Comparison of ENCODE assay signal across 30 mouse cellular contexts in genomic region chr5:45718848-45719488, GRCm38 (mm10). TPM values are rescaled to one million over a fixed set of nuclear protein-coding genes. Genes with fewer than 3 reads are reported as not detected.
DNase-seq lines count a peak whose midpoint lies in the region; ATAC-seq and TF ChIP-seq lines count a peak whose summit lies in the region.
"Had no signal": no experiment of that assay in that cellular context is flagged by ENCODE, and none has a peak within 500 bp of the region (broad histone marks: within the 10 kb centered on the region; RNA-seq: fewer than 3 reads in every experiment).

No protein-coding gene starts in this region.

- no peak for TF ChIP-seq CTCF in bone marrow macrophage, adult 2 months (IDR thresholded peaks at IDR 0.05; ENCODE audit: low read depth, low read length)

- peak; percentile 93 for ATAC-seq in megakaryocyte progenitor cell, adult 5-6 weeks (replicated peaks; ENCODE audit: poor library complexity)
- ATAC-seq: CD4-positive, CD25-positive, alpha-beta regulatory T cell, adult 4 months; forebrain, postnatal 0 days had no signal

- no peak for TF ChIP-seq POLR2A in bone marrow macrophage, adult 2 months (IDR thresholded peaks at IDR 0.05; ENCODE audit: borderline replicate concordance, low read depth, low read length)

- intact Hi-C loops in gastrocnemius, postnatal 14 days (cut with DNase I; ENCODE audit: low total_unique reads): no loop called here

- H3K27me3 ChIP-seq in hindbrain, embryonic 10.5 days (ENCODE audit: insufficient read depth, poor library complexity, severe bottlenecking): no peaks in the 10 kb centered on the region
- H3K27me3 ChIP-seq: embryonic facial prominence, embryonic 15.5 days; forebrain, embryonic 12.5 days; hindbrain, embryonic 15.5 days; kidney, embryonic 15.5 days; limb, embryonic 13.5 days; midbrain, embryonic 12.5 days had no signal

- H3K9me3 ChIP-seq in hindbrain, embryonic 10.5 days: no peaks in the 10 kb centered on the region
- H3K9me3 ChIP-seq: embryonic facial prominence, embryonic 10.5 days; embryonic facial prominence, embryonic 15.5 days; forebrain, embryonic 12.5 days; hindbrain, embryonic 15.5 days; kidney, embryonic 15.5 days; limb, embryonic 13.5 days; midbrain, embryonic 12.5 days had no signal

- H3K36me3 ChIP-seq in hindbrain, embryonic 10.5 days: no peaks in the 10 kb centered on the region
- H3K36me3 ChIP-seq: embryonic facial prominence, embryonic 15.5 days; forebrain, embryonic 12.5 days; hindbrain, embryonic 15.5 days; kidney, embryonic 15.5 days; limb, embryonic 13.5 days; midbrain, embryonic 12.5 days had no signal

- peak; percentile 5 for DNase-seq in lung, postnatal 36 days
- DNase-seq in lung, adult 18-20 months: no peak
- DNase-seq in hindbrain, embryonic 10.5 days (ENCODE audit: low spot score): no peak
- DNase-seq in layer of hippocampus, postnatal 36 days: no peak
- no peak for DNase-seq in gastrocnemius, postnatal 14 days
- DNase-seq: adrenal gland, postnatal 10 days; cerebellum, adult 11-12 months; cerebellum, adult 9-11 months; forebrain, postnatal 0 days; gastrocnemius, postnatal 10 days; heart, adult 11 months; heart, postnatal 36 days; kidney, adult 18-20 months; kidney, postnatal 25 days; retina, postnatal 1 day; right cerebral cortex, postnatal 14 days; thymus, adult 18-20 months; thymus, postnatal 25 days had no signal

- H3K27ac ChIP-seq in bone marrow macrophage, adult 2 months (ENCODE audit: insufficient read depth, low read depth, low read length): peak overlapping the region; percentile 34; the same call in 1 of the 2 replicates
- H3K27ac ChIP-seq in hindbrain, embryonic 10.5 days: no peak overlapping the region
- H3K27ac ChIP-seq: embryonic facial prominence, embryonic 10.5 days; embryonic facial prominence, embryonic 15.5 days; forebrain, embryonic 12.5 days; hindbrain, embryonic 15.5 days; kidney, embryonic 15.5 days; left cerebral cortex, adult 2 months; limb, embryonic 13.5 days; midbrain, embryonic 12.5 days; stomach, postnatal 0 days had no signal

- 95% methylated on average over 6 of the region's 6 CpGs for WGBS in hindbrain, embryonic 10.5 days

- peaks cover 15% of the 10 kb centered on the region for H3K4me1 ChIP-seq in bone marrow macrophage, adult 2 months (ENCODE audit: control insufficient read depth, insufficient read depth, low read length)
- no peaks in the 10 kb centered on the region for H3K4me1 ChIP-seq in hindbrain, embryonic 10.5 days (replicated peaks)
- H3K4me1 ChIP-seq: embryonic facial prominence, embryonic 10.5 days; embryonic facial prominence, embryonic 15.5 days; forebrain, embryonic 12.5 days; hindbrain, embryonic 15.5 days; kidney, embryonic 15.5 days; limb, embryonic 13.5 days; midbrain, embryonic 12.5 days had no signal

- no peak overlapping the region for H3K4me3 ChIP-seq in bone marrow macrophage, adult 2 months (ENCODE audit: insufficient read depth, low read length)
- H3K4me3 ChIP-seq in hindbrain, embryonic 10.5 days: no peak overlapping the region
- H3K4me3 ChIP-seq: embryonic facial prominence, embryonic 10.5 days; embryonic facial prominence, embryonic 15.5 days; forebrain, embryonic 12.5 days; hindbrain, embryonic 15.5 days; kidney, embryonic 15.5 days; left cerebral cortex, adult 2 months; limb, embryonic 13.5 days; midbrain, embryonic 12.5 days had no signal

RNA-seq across cellular contexts. Expression of gene Ncapg, which starts 49.2 kb away (rescaled TPM):
- 23.5 and 28.6 TPM in 2 replicates for polyA plus RNA-seq in bone marrow macrophage, adult 2 months (2012; ENCODE audit: insufficient read depth, insufficient read length, missing spikeins)
- 76.7 and 107 TPM in 2 replicates for total RNA-seq in megakaryocyte progenitor cell, adult 5-6 weeks (2015)
- total RNA-seq in megakaryocyte progenitor cell, adult 5-6 weeks (2017): 70.5 and 82.4 TPM in 2 replicates
- polyA plus RNA-seq in hindbrain, embryonic 10.5 days (2016; fragmentation: Nextera tagmentation; extraction: Ambion mirVana): 47.3 and 65.5 TPM in 2 replicates
- total RNA-seq in layer of hippocampus, postnatal 36 days (2021): under 1 TPM; 0.30 to 0.38 TPM
- total RNA-seq in gastrocnemius, postnatal 14 days (2021): 1 to 10 TPM; 1.7 to 1.8 TPM

Comparison
In these comparisons a context has a peak if more than half of its experiments do, and no peak if none do; other contexts are left out.
1. RNA of gene Ncapg, which starts 49.2 kb away (total RNA-seq): 70.5 to 107 TPM in megakaryocyte progenitor cell, adult 5-6 weeks; 1.7 to 1.8 TPM in gastrocnemius, postnatal 14 days and 0.30 to 0.38 TPM in layer of hippocampus, postnatal 36 days; every median in the first group is over 10 times any median in the second.